Mouse (Mus musculus) hindlimb bud, embryonic 11.5 days (tissue): ENCODE measurements around the gene Pfkm.

Source experiments
- DNase-seq: peaks from one replicate; pipeline ENCODE4 v3.0.0-alpha.2; 2012; ENCODE audit warnings: low read depth, low spot score; ENCODE audit errors: extremely low spot score

The Pfkm gene

DNA sequence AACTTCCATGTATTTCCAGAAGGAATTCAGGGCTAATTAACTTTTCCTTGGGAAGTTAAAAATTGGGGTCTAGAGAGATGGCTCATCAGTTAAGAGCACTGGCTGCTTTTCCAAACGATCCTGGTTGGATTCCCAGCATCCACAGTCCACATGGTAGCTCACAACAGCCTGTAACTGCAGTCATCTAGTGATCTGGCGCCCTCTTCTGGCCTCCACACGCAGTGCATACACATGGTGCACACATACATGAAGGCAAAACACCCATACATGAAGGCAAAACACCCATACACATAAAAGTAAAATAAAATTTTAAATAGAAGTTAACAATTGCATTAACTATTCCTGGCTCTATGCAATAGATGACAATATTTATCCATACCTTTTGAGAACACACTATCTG lies 4.6 kb downstream of the Pfkm start:
- DNase-seq: no peak

DNA sequence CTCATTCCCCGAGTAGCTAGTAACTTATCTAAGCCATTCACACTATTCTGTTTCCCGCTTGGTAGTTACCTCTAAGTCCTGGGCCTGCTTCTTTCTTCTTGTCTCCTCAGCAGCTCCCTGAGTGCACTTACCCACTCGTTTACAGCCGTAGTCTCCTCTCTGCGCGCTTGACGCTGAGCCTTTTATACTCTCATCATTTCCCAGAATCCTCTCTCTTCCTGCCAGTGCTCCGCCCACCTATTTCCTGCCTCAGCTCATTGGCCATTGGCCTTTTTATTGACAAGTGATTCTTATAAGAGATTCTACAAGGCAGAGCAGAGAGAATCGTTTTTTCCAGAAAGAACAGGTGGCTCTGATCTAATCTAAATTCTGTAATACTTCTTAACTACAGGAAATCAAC lies 6.1 kb downstream of the Pfkm start:
- DNase-seq: no peak

DNA sequence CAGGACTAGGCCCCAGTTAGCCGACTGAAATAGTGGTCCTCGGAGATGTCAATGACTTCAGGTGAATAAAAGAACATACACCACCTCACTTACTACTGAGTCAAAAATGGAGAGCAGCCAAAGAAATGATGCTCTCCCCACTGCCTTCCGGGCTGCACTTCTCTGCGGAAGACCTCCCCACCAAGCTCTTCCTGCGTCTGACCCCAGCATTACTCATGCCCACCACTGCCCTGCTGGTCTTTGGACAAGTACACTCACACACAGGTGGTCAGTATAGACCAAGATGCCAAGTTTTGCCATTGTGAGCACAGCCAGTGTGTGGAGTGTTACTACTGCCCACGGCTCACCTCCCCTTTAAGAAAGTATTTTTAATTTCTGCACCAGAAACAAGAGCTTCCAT lies 10.0 kb downstream of the Pfkm start:
- no peak for DNase-seq

DNA sequence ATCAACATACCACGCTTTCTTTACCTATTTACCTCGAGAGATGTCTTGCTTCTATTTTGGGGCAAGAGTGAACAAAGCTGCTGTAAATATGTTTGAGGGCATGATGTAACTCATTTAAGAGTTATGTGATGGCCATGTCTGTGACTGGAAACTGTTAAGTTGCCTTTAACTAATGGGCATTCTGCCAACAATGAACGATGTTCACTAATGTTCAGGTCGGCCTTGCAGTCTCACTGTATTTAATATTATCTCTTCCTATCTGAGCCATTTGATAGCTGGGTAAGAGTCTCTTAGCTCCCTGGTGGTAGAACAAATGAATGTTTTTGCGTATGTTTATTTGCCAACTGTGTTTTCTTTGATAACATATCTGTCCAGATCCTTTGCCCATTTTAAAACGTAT lies 14.1 kb downstream of the Pfkm start:
- DNase-seq: no peak

DNA sequence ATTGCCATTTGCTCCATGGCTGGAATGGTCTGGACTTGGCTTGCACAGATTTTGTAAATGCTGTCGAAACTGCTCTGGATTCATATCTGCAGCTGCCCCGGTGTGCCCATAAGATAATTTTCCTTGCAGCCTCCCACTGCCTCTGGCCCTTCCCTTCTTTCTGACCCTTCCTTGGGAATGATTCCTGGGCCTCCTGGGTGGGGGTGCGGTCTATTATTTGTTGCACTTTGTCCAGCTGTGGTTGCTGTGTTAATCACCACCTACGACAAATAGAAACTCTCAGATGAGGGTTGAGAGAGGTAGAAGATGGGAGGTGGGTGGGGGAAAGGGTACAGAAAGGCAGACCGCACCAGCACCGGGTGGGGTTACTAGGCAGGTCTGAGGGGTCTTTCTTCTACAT lies 14.8 kb downstream of the Pfkm start:
- DNase-seq: no peak

DNA sequence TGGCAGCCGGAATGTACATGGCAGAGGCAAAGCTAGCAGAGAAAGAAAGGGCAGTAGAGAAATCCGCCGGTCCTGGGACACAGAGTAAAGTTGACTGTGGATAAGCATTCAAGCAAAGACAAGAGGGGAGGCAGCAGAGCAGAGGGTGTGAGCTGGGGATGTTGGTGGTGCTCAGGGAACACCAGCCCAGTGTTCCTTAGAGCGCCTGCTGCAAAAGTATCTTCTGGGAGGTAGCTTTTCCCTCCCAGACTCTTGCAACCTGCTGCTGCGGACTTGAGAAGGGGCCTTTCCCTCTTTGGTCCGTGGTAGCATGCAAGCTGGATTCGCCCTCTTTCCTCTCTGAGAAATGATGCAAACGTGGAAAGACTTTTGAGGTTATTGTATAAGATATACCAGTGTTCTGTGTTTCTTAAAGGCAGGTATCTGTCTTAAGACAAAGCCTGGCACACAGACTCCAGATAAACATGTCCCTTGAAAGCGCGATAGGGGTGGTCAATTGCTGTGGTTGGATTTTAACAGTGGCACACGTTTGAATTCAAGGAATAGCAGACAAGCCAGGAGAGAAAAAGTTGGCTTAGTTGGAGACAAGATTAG lies 15.4 kb downstream of the Pfkm start:
- no peak for DNase-seq

DNA sequence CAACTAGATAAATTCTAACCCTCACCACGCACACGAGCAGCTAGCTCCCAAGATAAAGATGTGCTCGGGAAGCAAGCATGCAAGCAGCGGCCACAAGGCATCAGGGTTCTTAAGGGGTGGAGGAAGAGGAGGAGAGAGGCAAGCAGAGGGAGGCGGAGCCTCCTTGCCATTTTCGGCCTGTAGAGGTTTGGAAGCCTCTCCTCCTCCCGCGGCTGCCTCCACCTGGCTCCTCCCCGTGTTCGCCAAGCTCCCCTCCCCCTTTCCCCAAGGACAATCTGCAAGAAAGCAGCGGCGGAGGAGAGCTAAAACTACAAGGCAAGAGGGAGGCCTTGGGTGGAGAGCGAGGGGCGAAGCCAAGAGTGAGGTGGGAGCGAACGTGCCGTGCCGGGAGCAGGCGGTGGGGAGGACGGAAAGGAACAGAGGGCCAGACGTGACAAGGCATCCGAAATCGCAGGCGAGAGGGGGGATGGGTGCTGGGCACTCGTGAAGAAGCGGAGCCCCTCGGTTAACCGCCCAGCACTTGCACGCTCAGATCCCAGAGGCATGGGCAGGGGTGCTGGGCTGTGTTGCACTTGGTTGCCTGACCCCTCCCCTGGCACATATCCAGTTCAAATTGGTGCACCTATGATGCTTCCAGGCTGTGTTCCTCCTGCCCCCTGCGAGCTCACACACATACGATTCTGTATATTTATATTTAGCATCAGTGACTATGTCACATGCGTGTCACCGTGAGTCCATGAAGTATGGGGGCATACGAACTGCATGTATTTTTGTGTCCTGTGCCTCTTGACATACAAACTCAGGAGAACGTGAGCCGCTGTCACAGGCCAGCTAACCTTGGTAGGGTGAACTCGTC lies 16.1 kb downstream of the Pfkm start:
- peak; percentile 64 for DNase-seq

DNA sequence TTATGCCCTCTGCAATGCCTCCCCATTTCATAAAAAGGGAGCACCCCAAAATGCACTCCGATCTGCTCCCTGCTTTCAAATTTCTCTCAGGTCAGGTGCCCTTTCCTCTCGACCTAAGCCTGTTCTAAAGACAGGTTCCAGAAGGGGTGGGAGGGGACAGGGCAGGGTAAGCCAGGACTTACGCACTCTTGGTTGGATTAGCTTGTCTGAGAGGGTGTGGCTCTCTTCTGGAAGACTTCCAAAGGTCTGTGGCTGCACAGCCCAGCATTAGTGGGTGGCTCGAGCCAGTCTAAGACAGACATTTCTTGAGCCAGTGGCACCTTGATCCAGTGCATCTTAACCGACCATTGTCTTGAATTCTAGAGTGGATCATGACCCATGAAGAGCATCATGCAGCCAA lies 19.4 kb downstream of the Pfkm start:
- DNase-seq: no peak

DNA sequence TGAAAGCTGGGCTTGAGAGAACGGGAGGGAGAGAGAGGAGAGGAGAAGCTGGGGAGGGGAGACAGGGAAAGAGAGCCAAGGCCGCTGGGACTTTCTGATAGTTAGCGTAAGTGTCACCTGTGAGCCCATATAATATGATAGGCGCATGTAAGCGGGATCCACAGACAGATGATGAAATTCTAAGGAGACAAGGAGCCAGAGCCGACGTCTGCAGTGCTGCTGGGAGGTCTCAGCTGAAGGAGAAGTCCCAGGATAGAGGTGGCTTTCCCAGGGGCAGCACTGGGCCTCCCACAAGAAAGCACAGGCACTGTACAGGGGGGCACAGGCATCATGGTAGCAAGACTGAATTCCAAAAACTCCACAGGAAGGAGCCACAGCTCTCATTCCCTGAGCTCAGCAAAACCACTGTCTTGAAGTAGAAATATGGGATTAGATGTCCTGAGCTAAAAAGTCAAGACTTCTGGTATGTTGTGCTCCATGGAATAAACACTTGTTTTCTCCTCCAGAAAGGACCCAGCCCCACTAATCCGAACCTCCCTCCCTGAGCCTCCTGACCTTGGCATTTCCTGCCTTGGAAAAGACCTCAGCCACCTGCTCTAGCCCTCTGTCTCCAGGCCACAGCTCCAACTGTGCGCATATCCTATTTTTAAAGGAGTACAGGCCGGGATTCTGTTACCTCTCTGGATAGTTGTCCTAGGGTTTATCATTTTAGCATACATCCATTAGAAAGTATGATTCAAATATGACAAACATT lies 21.9 kb downstream of the Pfkm start:
- no peak for DNase-seq

DNA sequence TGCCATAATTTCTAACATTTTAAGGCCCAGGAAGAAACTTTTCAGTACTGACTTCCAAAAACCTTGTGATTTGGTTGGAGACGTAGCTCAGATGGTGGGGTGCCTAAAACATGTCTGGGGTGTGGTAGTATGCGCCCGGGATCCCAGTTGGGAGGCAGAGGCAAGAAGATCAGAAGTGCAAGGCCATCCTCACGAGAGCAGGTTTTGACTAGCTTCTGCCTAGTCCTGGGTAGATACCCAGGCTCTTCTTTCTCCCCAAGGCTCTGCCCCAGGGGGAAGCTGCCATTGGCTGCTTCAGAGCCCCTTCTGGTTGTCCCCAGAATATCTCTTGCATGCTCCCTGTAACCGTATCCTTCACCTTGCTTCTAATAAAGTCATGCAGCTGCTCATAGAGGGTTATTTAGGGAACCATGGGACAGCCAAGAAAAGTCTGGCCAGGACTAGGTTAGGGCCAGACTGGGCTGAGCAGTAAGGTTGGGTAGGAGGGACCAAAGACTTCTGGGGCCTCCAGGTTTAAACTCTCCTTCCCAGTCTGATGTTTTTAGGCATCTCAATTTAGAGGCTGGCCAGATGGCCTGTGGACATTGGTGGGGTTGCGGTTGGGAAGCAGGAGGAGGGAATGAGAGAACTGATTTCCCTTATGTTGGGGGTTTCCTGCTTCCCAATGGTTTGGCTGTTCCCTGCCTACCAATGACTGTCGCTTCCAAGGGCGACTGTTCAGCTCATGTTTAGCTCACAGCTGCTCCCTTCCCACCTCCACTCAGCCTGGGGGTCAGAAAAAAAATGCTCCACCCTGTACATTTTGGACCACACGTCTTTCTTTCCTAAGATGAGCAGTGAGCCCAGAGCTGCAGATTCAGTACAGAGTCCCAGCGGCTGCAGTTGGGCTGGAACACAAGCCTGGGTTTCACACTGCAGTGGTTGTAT lies 22.7 kb downstream of the Pfkm start:
- no peak for DNase-seq

DNA sequence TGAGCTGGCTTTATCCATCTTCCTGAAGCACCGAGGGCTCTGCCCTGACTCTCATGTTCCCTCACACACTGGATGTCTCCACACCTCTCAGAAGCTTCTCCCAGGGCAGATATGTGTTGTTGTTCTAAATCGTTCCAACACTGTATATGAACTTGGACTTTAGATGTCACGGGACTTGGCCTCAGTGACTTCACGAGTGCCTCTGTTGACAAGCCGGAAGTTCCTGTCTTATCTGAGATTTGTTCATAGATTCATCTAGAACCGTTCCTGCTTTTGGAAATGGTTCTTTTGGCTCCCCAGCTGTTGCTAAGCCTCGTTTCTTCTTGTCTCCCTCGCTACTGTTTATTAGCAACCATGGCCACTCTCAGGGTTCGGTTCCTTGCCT lies 23.4 kb downstream of the Pfkm start:
- DNase-seq: no peak

DNA sequence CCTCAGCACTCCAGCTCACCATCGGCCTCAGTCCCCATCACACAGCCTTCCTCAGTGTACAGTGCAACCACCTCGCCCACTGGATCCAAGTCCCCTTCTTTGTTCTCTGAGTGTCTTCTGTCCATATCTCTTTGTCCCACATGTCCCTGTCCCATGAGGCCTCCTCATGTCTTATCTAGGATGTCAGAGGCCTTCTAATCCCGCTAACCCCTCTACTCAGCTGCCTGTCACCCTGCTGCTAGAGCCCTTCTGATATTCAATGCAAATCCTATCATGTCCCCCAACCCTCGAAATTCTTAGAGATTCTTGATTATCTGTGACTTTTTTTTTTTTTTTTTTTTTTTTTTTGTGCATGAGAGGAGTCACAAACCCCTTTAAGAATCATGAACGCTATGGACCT lies 23.9 kb downstream of the Pfkm start:
- no peak for DNase-seq

DNA sequence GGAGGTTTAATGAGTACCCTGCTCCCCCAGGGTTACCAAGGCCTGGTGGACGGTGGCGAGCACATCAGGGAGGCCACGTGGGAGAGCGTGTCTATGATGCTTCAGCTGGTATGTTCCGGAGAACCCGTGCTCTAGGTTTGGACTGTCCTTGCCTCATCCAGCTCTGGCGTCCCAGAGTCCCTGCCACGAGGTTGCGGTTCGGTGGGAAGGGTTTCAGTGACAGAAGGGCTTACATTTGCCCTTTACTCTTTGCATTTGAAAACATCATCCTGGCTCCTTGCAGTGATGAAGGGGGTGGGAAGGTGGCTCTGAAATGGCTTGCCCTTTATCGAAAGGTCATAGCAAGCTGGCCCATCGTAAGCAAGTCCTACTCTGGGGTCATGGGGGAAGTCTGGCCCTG lies 27.0 kb downstream of the Pfkm start:
- no peak for DNase-seq

DNA sequence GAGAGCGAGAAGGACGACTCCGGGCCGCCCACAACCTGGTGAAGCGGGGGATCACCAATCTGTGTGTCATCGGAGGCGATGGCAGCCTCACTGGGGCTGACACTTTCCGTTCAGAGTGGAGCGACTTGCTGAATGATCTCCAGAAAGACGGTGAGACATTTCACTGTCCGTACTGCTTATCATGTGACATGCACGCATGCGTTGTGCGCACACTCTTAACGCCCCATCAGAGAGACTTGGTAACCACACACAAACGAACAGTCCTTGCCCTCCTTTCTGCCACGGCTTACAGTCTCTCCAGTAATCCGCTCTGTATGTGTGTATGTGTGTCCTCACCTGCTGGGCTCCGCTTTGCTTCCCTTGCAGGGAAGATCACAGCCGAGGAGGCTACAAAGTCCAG lies 28.4 kb downstream of the Pfkm start:
- no peak for DNase-seq

DNA sequence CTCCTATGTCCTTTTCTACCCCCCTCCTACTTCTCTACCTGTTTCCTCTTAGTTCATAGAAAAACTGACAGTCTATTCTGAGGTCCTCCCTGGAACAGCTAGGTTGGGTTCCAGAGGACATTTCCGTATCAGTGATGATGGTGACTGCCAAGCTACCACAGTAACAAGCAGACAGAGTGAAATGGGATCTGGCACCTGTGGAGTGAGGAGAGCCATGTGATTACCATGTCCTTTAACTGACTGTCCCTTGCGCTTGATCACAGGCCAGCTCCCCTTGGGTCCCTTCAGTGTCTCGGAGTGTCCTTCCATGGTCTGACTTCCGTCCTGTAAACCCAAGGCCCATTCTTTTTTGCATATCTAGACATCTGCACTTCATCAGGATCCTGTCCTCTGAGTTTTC lies 38.6 kb downstream of the Pfkm start:
- DNase-seq: no peak

DNA sequence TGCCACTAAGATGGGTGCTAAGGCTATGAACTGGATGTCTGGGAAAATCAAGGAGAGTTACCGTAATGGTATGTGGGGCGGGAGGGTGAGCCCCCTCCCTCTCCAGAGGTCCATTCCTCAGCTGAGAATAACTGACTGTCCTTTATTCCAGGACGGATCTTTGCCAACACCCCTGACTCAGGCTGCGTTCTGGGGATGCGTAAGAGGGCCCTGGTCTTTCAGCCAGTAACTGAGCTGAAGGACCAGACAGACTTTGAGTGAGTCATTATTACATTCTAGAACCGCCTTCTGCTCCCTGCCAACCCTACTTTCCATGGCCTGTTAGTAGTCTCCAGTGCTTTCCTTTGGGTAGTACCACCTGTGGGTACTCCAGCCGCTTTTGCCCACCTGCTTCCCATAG lies 39.1 kb downstream of the Pfkm start:
- DNase-seq: no peak

DNA sequence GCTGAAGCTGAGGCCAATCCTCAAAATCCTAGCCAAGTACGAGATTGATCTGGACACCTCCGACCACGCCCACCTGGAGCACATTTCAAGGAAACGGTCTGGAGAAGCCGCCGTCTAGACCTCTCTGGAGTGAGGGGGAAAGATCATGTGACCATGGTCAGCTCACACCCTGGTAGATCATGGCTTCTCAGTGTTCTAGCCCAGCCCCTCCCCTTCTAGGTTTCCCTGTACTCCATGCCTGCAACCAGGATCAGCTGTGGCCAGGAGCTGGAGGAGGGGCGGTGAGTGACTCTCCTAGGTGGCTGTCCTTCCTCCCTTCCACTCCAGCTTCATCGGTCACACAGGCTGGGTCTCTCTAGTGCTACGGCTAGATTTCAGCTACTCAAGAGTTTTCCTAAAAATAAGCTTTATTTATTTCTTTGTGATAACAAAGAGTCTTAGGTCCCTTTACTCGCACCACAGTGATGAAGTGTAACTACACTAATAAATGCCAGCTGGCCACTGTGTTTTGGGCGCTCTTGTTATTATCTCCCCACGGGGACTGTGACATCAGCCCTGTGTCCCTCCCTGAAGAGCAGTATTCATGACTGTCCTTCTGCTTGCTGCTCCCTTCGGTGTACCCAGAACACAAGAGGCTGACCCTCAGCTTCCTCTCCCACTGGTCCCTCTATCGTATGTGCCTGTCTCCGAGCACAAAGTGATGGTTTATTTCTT lies 39.7 kb downstream of the Pfkm start:
- no peak for DNase-seq

DNA sequence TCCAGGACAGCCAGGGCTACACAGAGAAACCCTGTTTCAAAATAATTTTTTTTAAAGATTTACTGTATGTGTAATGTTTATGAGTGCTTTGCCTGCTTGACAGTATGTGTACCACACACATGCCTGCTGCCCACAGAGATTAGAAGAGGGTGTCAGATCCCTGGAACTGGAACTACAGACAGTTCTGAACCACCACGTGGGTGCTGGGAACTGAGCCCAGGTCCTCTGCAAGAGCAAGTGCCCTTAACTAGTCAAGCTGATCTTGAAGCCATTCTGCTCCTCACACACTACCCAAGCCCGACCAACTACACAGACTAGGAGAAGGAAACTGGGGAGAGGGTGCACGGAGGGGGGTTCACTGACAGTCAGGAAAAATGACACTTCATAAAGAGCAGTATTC lies 41.1 kb downstream of the Pfkm start:
- DNase-seq: no peak

DNA sequence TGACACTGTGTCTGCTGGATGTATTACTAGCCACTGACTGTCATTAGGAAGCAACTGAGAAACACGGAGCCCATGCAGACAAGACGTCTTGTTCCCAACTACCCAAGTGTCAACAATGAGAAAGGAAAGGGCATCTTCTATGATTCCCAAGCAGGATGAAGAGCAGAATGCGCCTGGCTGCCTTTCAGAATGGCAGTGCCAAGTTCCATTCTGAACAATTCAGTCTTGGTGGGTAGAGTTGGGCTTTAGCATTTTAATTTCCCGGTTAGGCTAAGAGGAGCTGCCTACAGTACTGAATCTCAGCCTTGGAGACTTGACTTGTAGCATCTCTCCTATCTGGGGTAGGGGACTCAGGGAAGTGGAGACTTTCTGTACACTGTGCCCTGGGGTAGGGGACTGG lies 41.6 kb downstream of the Pfkm start:
- DNase-seq: no peak

DNA sequence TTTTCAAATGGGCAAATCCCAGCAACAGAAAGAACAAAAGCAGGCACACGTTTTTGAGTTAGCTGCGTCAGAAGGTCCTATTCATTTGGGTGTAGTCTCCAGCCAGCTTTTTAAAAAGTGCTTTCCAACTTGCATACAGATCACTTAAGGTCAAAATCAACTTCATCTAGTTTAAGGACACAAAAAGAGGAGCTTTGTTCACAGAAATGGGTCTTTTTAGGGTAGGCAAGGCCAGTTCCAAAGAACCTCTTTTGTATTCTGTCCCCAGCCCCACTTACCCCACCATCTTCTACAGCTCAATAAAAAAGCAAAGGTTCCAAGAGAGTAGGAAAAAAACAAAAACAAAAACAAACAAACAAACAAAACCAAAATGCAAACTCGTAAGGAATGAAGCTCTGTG lies 42.3 kb downstream of the Pfkm start:
- no peak for DNase-seq

DNA sequence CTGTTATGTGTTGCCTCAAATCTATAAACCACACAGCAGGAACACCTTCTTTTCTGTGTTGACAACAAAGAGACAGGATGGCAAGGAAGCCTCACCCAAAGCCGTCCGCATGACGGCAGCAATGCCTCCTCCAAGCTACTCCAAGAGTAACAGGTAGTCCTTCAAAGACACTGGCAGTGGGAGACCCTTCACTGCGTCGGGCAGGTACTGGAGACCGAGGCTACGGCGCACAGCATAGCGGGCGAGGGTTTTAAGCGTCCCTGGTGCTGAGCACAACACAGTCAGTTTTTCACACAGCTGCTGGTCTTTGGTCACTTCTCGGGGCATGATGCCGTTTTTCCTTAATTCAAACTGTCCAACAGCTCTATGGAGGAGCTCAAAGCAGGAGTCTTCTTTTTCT lies 43.3 kb downstream of the Pfkm start:
- DNase-seq: no peak
